Mouse (Mus musculus) testis, adult 2 months (tissue): ENCODE measurements around the gene Cmpk2. TPM values are rescaled to one million over a fixed set of nuclear protein-coding genes. Genes with fewer than 3 reads are reported as not detected.

ENCODE experiments used
- H3K27ac ChIP-seq: fragments of 200-500 bp; 2 replicates; pipeline ENCODE4 v1.5.1; 2012; ENCODE audit warnings: low read depth, low read length; ENCODE audit not compliant: control insufficient read depth, insufficient read depth
- H3K27me3 ChIP-seq: fragments of 200-500 bp; 2 replicates; pipeline ENCODE4 v1.6.1; 2012; ENCODE audit warnings: mild to moderate bottlenecking, low read length, moderate library complexity; ENCODE audit not compliant: control insufficient read depth, insufficient read depth
- H3K36me3 ChIP-seq: fragments of 200-500 bp; 2 replicates; pipeline ENCODE4 v1.6.1; 2012; ENCODE audit warnings: mild to moderate bottlenecking, low read length; ENCODE audit not compliant: control insufficient read depth, insufficient read depth
- H3K4me1 ChIP-seq: fragments of 200-500 bp; 2 replicates; pipeline ENCODE4 v1.6.1; 2012; ENCODE audit warnings: low read length; ENCODE audit not compliant: control insufficient read depth, insufficient read depth
- H3K4me3 ChIP-seq: fragments of 200-500 bp; 2 replicates; pipeline ENCODE4 v1.5.1; 2012; ENCODE audit warnings: low read depth, mild to moderate bottlenecking, low read length, moderate library complexity, mixed read lengths; ENCODE audit not compliant: control insufficient read depth
- CTCF ChIP-seq: fragments of 200-500 bp; IDR thresholded peaks from 2 replicates; pipeline ENCODE4 v1.5.1; 2012; ENCODE audit warnings: low read depth, mild to moderate bottlenecking, inconsistent platforms, low read length, moderate library complexity; ENCODE audit not compliant: control insufficient read depth, insufficient read depth, insufficient replicate concordance
- POLR2A ChIP-seq: fragments of 200-500 bp; IDR thresholded peaks from 2 replicates; pipeline ENCODE4 v1.6.1; 2012; ENCODE audit warnings: low read depth, mild to moderate bottlenecking, inconsistent platforms, low read length, moderate library complexity; ENCODE audit not compliant: control insufficient read depth
- polyA plus RNA-seq: library from polyadenylated mRNA; depleted of rRNA; stranded (reverse); fragments of >200 nt; gene quantifications from 2 replicates; pipeline ENCODE4 v1.2.3, GENCODE M21; 2012

Cmpk2 gene
- polyA plus RNA-seq, 1 experiment: 2.3 TPM

- Histone ChIP-seq H3K4me3 (no peak overlapping the region), H3K4me1 (no peaks in the 10 kb centered on the region), H3K36me3 (no peaks in the 10 kb centered on the region), H3K27me3 (no peaks in the 10 kb centered on the region), H3K27ac (no peak overlapping the region)
- TF ChIP-seq POLR2A (no peak), CTCF (no peak)
These were observed 24.5 kb upstream of the Cmpk2 start for GRCm38 (mm10) chr12:26444511-26444910.

GRCm38 (mm10) chr12:26446377-26447045, 22.5 kb upstream of the Cmpk2 start:
- Histone ChIP-seq H3K36me3 (no peaks in the 10 kb centered on the region), H3K4me3 (no peak overlapping the region), H3K4me1 (no peaks in the 10 kb centered on the region), H3K27me3 (no peaks in the 10 kb centered on the region), H3K27ac (no peak overlapping the region)
- TF ChIP-seq CTCF: no peak
- no peak for TF ChIP-seq POLR2A

- TF ChIP-seq POLR2A: no peak
- TF ChIP-seq CTCF: no peak
- H3K4me1 ChIP-seq: no peaks in the 10 kb centered on the region
- H3K27me3 ChIP-seq: no peaks in the 10 kb centered on the region
- no peak overlapping the region for H3K4me3 ChIP-seq
- H3K27ac ChIP-seq: no peak overlapping the region
- no peaks in the 10 kb centered on the region for H3K36me3 ChIP-seq
These were observed 19.5 kb upstream of the Cmpk2 start for GRCm38 (mm10) chr12:26449483-26449882.

GRCm38 (mm10) chr12:26451150-26451549, 17.9 kb upstream of the Cmpk2 start:
- Histone ChIP-seq H3K27ac (no peak overlapping the region), H3K36me3 (no peaks in the 10 kb centered on the region), H3K27me3 (no peaks in the 10 kb centered on the region), H3K4me3 (no peak overlapping the region), H3K4me1 (no peaks in the 10 kb centered on the region; the same call in 1 of the 2 replicates)
- no peak for TF ChIP-seq POLR2A

- no peak overlapping the region for H3K4me3 ChIP-seq
- H3K36me3 ChIP-seq: no peaks in the 10 kb centered on the region
- TF ChIP-seq CTCF: no peak
- TF ChIP-seq POLR2A: no peak
These were observed 16.1 kb upstream of the Cmpk2 start for GRCm38 (mm10) chr12:26452951-26453350.

GRCm38 (mm10) chr12:26454682-26455081, 14.3 kb upstream of the Cmpk2 start:
- no peaks in the 10 kb centered on the region for H3K36me3 ChIP-seq
- TF ChIP-seq CTCF (no peak), POLR2A (no peak)

More at GRCm38 (mm10) chr12:26452951-26453350, 16.1 kb upstream of the Cmpk2 start:
- H3K27ac ChIP-seq: no peak overlapping the region
- no peaks in the 10 kb centered on the region; the same call in 1 of the 2 replicates for H3K4me1 ChIP-seq
- H3K27me3 ChIP-seq: no peaks in the 10 kb centered on the region

GRCm38 (mm10) chr12:26456028-26456698, 12.8 kb upstream of the Cmpk2 start, which contains the start of gene Rsad2:
TSS of gene Rsad2 (minus strand) at chr12:26456452.
- no peaks in the 10 kb centered on the region for H3K36me3 ChIP-seq
- no peak for TF ChIP-seq POLR2A
- no peak for TF ChIP-seq CTCF
- H3K4me3 ChIP-seq: no peak within 1 kb of the TSS
- no peaks in the 10 kb centered on the region for H3K27me3 ChIP-seq
- H3K27ac ChIP-seq: no peak within 1 kb of the TSS
- H3K4me1 ChIP-seq: no peaks in the 10 kb centered on the region; the same call in 1 of the 2 replicates

More at GRCm38 (mm10) chr12:26454682-26455081, 14.3 kb upstream of the Cmpk2 start:
- no peaks in the 10 kb centered on the region for H3K27me3 ChIP-seq
- no peaks in the 10 kb centered on the region; the same call in 1 of the 2 replicates for H3K4me1 ChIP-seq
- no peak overlapping the region for H3K4me3 ChIP-seq
- no peak overlapping the region for H3K27ac ChIP-seq

GRCm38 (mm10) chr12:26460091-26460490, 8.9 kb upstream of the Cmpk2 start:
- Histone ChIP-seq H3K27ac (no peak overlapping the region), H3K4me1 (no peaks in the 10 kb centered on the region; the same call in 1 of the 2 replicates), H3K36me3 (no peaks in the 10 kb centered on the region), H3K27me3 (no peaks in the 10 kb centered on the region), H3K4me3 (no peak overlapping the region)
- no peak for TF ChIP-seq POLR2A
- no peak for TF ChIP-seq CTCF
